Mouse (Mus musculus) CH12.LX (cell line): ENCODE data around the gene Cdc42ep1.

Experiments used
- CHD2 ChIP-seq: IDR thresholded peaks from 2 replicates; pipeline ENCODE4 v1.6.1; 2011; ENCODE audit warnings: low read length, improper control_type of control experiment
- CTCF ChIP-seq, 2 experiments: IDR thresholded peaks in 1 of 2; conservative IDR thresholded peaks in 1 of 2; 2 replicates each; pipeline ENCODE4 v1.5.1; 2011 to 2012; ENCODE audit warnings: low read depth in 2 of 2, low read length in 2 of 2, improper control_type of control experiment in 1 of 2, inconsistent platforms in 1 of 2, mild to moderate bottlenecking in 1 of 2, moderate library complexity in 1 of 2
- EP300 ChIP-seq: IDR thresholded peaks from 2 replicates; pipeline ENCODE4 v1.6.1; 2011; ENCODE audit warnings: low read length, improper control_type of control experiment
- MEF2A ChIP-seq: IDR thresholded peaks from 2 replicates; pipeline ENCODE4 v1.6.1; 2014; ENCODE audit warnings: low read depth, mild to moderate bottlenecking, inconsistent platforms, low read length, improper control_type of control experiment, borderline replicate concordance
- MXI1 ChIP-seq: IDR thresholded peaks from 2 replicates; pipeline ENCODE4 v1.6.1; 2011; ENCODE audit warnings: mild to moderate bottlenecking, low read depth, low read length, improper control_type of control experiment
- NRF1 ChIP-seq: IDR thresholded peaks from 2 replicates; pipeline ENCODE4 v1.6.1; 2014; ENCODE audit warnings: low read depth, mild to moderate bottlenecking, inconsistent platforms, low read length, improper control_type of control experiment, moderate library complexity
- POLR2A ChIP-seq: IDR thresholded peaks from 2 replicates; pipeline ENCODE4 v1.6.1; 2011; ENCODE audit warnings: low read depth, mild to moderate bottlenecking, improper control_type of control experiment, low read length
- SMC3 ChIP-seq: IDR thresholded peaks from 2 replicates; pipeline ENCODE4 v1.6.1; 2011; ENCODE audit warnings: low read depth, low read length, improper control_type of control experiment
- TBP ChIP-seq: conservative IDR thresholded peaks from 2 replicates; pipeline ENCODE4 v1.6.1; 2011; ENCODE audit warnings: low read depth, low read length, improper control_type of control experiment
- USF1 ChIP-seq: IDR thresholded peaks from 2 replicates; pipeline ENCODE4 v1.6.1; 2014; ENCODE audit warnings: low read depth, mild to moderate bottlenecking, inconsistent platforms, low read length, improper control_type of control experiment
- ZC3H11A ChIP-seq: IDR thresholded peaks from 2 replicates; pipeline ENCODE4 v1.6.1; 2012; ENCODE audit warnings: low read depth, mild to moderate bottlenecking, inconsistent platforms, low read length, improper control_type of control experiment
- ZKSCAN1 ChIP-seq: IDR thresholded peaks from 2 replicates; pipeline ENCODE4 v1.6.1; 2012; ENCODE audit warnings: low read depth, inconsistent platforms, low read length, improper control_type of control experiment, borderline replicate concordance
- ZNF384 ChIP-seq: IDR thresholded peaks from 2 replicates; pipeline ENCODE4 v1.6.1; 2012; ENCODE audit warnings: low read depth, low read length, improper control_type of control experiment, inconsistent platforms

- no peak for TF ChIP-seq ZC3H11A
- no peak for TF ChIP-seq CTCF (conservative IDR thresholded peaks at IDR 0.05 in 1 of 2, IDR thresholded peaks at IDR 0.05 in 1 of 2; ENCODE audit: low read depth in 2 of 2, low read length in 2 of 2)
- TF ChIP-seq POLR2A = no peak
- no peak for TF ChIP-seq EP300
- TF ChIP-seq NRF1 = no peak
- no peak for TF ChIP-seq USF1
- TF ChIP-seq MXI1 = no peak
- TF ChIP-seq CHD2 = no peak
- TF ChIP-seq ZKSCAN1 = no peak
- no peak for TF ChIP-seq ZNF384
- TF ChIP-seq MEF2A = no peak
- TF ChIP-seq SMC3 = no peak
- no peak for TF ChIP-seq TBP
These were observed 32.7 kb upstream of the Cdc42ep1 start for GRCm38 (mm10) chr15:78809739-78810138.
